Mouse (Mus musculus) bone marrow, adult 2 months (tissue): ENCODE results near the gene Phldb2.

Source experiments
- CTCF ChIP-seq: fragments of 200-500 bp; IDR thresholded peaks from 2 replicates; pipeline ENCODE4 v1.5.1; 2011; ENCODE audit warnings: low read length, control low read depth; ENCODE audit not compliant: control insufficient read depth, insufficient read depth
- POLR2A ChIP-seq: fragments of 200-500 bp; IDR thresholded peaks from 2 replicates; pipeline ENCODE4 v1.6.1; 2011; ENCODE audit warnings: low read depth, mild to moderate bottlenecking, control low read depth, low read length, borderline replicate concordance; ENCODE audit not compliant: control insufficient read depth

- no peak for TF ChIP-seq POLR2A
- TF ChIP-seq CTCF = no peak
These were observed 120.7 kb downstream of the Phldb2 start for GRCm38 (mm10) chr16:45832747-45833108.
